Mouse (Mus musculus): ENCODE results near the gene Wfs1. TPM values are rescaled to one million over a fixed set of nuclear protein-coding genes. Genes with fewer than 3 reads are reported as not detected.

The Wfs1 gene
- total RNA-seq, 2 experiments from 2014 or later, result 94.8 to 121 TPM

Other genes with a start within 250 kb of the Wfs1 start
- 10 to 100 TPM; 17.1 to 18.8 TPM for gene Bloc1s4, start 240.6 kb downstream of the Wfs1 start, total RNA-seq (2021)
- gene Mrfap1, start 192.4 kb downstream of the Wfs1 start, total RNA-seq (2021), result 100 to 1,000 TPM; 440 to 455 TPM
- 10 to 100 TPM; 22.7 to 22.8 TPM for gene Man2b2, start 158.6 kb downstream of the Wfs1 start, total RNA-seq (2021)
- gene Ppp2r2c, start 120.7 kb downstream of the Wfs1 start, total RNA-seq (2021), result 100 to 1,000 TPM; 455 to 479 TPM
- 10 to 100 TPM; 26.0 to 28.3 TPM for gene Gm1043, start 96.2 kb upstream of the Wfs1 start, total RNA-seq (2021)

Measured in left cerebral cortex, postnatal 14 days (tissue).